Mouse (Mus musculus): ENCODE results near the gene Naa25. TPM values are rescaled to one million over a fixed set of nuclear protein-coding genes. Genes with fewer than 3 reads are reported as not detected.
A peak's percentile ranks its signal among the peaks of the same experiment; 100 is the strongest.

Naa25 gene
- total RNA-seq, 1 experiment: 92.3 TPM

DNA sequence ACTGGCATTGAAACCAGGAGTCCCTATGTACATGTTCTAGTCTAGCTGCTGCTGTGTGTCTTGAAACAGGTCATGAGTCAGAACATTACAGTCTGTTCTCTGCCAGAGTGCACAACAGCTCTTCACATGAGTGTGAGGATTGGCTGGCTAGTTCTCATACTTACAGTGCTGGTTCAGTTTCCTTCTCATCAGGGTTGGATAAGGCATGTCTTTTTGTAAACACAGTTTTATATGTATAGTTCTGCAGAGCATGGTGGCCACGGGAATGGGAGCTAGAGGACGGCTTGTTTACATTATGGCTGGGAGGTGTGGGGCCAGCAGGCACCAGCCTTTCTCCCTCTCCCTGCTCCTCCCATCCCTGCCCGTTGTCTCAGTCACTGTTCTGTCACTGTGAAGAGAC is 71.8 kb downstream of the Naa25 start:
- Histone ChIP-seq H3K4me1 (ENCODE audit: control insufficient read depth in 2 of 2, insufficient read depth in 2 of 2, low read length in 2 of 2, poor library complexity in 1 of 2) (peaks cover 0 to 3% of the 10 kb centered on the region in 2 experiments; a peak in 1 of 4 replicates), H3K4me3 (ENCODE audit: insufficient read depth in 1 of 2, low read depth in 1 of 2, low read length in 2 of 2, poor library complexity in 1 of 2, severe bottlenecking in 1 of 2) (no peak overlapping the region), H3K36me3 (ENCODE audit: control insufficient read depth, insufficient read depth, low read length, poor library complexity, severe bottlenecking) (no peaks in the 10 kb centered on the region), H3K9me3 (ENCODE audit: control insufficient read depth, insufficient read depth, low read depth, low read length) (no peaks in the 10 kb centered on the region), H3K27ac (ENCODE audit: insufficient read depth, low read depth, low read length, poor library complexity, severe bottlenecking) (no peak overlapping the region), H3K9ac (ENCODE audit: insufficient read depth, low read depth, low read length, poor library complexity, severe bottlenecking) (no peak overlapping the region)
- in situ Hi-C loops (cut with MboI; ENCODE audit: low sequenced_read_pairs in 2 of 2, unreplicated experiment in 2 of 2): no loop called here
- no peak for DNase-seq (ENCODE audit: low read depth, low spot score)
- TF ChIP-seq ZC3H11A (IDR thresholded peaks at IDR 0.05; ENCODE audit: borderline replicate concordance, low read depth, low read length) (no peak), MAFK (IDR thresholded peaks at IDR 0.05; ENCODE audit: insufficient read depth, low read depth, low read length) (no peak), ZNF384 (IDR thresholded peaks at IDR 0.05; ENCODE audit: low read depth, low read length) (no peak), CHD2 (IDR thresholded peaks at IDR 0.05; ENCODE audit: low read depth, low read length) (no peak), HCFC1 (IDR thresholded peaks at IDR 0.05; ENCODE audit: borderline replicate concordance, insufficient read depth, low read length) (no peak)

DNA sequence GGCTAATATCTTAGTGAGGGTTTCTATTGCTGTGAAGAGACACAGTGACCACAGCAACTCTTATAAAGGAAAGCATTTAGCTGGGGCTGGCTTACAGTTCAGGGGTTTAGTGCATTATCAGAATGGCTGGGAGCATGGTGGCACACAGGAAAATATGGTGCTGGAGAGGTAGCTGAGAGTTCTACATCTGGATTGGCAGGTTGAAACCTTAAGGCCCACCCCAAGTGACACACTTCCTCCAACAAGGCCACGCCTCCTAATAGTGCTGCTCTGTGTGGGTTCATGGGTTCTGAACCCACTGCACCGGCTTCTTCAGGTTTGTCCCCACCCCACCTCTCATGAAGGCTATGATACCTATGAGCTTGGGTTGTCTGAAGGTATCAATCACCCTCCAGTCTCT is 74.7 kb downstream of the Naa25 start:
- H3K9me3 ChIP-seq (ENCODE audit: control insufficient read depth, insufficient read depth, low read depth, low read length): no peaks in the 10 kb centered on the region
- H3K36me3 ChIP-seq (ENCODE audit: control insufficient read depth, insufficient read depth, low read length, poor library complexity, severe bottlenecking): no peaks in the 10 kb centered on the region
- no peak for DNase-seq (ENCODE audit: low read depth, low spot score)
- no peak overlapping the region for H3K27ac ChIP-seq (ENCODE audit: insufficient read depth, low read depth, low read length, poor library complexity, severe bottlenecking)
- H3K4me1 ChIP-seq (ENCODE audit: control insufficient read depth in 2 of 2, insufficient read depth in 2 of 2, low read length in 2 of 2, poor library complexity in 1 of 2): peaks cover 0 to 3% of the 10 kb centered on the region in 2 experiments; a peak in 1 of 4 replicates
- H3K4me3 ChIP-seq (ENCODE audit: insufficient read depth in 1 of 2, low read depth in 1 of 2, low read length in 2 of 2, poor library complexity in 1 of 2, severe bottlenecking in 1 of 2): peak overlapping the region; percentile 58 to 85
- in situ Hi-C loops (cut with MboI; ENCODE audit: low sequenced_read_pairs in 2 of 2, unreplicated experiment in 2 of 2): no loop called here
- H3K9ac ChIP-seq (ENCODE audit: insufficient read depth, low read depth, low read length, poor library complexity, severe bottlenecking): peak overlapping the region; percentile 63
- TF ChIP-seq ZNF384 (IDR thresholded peaks at IDR 0.05; ENCODE audit: low read depth, low read length) (no peak), HCFC1 (IDR thresholded peaks at IDR 0.05; ENCODE audit: borderline replicate concordance, insufficient read depth, low read length) (no peak), CHD2 (IDR thresholded peaks at IDR 0.05; ENCODE audit: low read depth, low read length) (no peak), MAFK (IDR thresholded peaks at IDR 0.05; ENCODE audit: insufficient read depth, low read depth, low read length) (no peak), ZC3H11A (IDR thresholded peaks at IDR 0.05; ENCODE audit: borderline replicate concordance, low read depth, low read length) (no peak)

DNA sequence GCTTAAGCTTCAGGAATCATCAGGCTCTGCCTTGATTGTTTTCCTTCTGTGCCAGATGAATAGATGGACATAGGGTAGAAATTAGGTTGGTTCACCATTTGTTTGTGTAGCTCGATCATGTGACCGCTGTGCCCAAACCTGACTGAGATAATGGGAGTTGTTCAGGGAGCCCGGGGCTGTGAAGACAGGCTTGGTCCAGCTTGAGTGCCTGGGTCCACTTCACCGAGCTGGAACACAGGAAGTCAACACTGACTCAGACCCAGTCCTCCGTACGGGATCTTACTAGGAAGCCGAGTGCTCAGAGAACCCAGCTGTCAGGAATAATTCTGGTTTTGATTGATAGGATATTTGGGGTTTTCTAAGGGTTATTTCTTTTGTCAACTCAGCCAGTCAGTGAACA is 76.9 kb downstream of the Naa25 start:
- Histone ChIP-seq H3K27ac (ENCODE audit: insufficient read depth, low read depth, low read length, poor library complexity, severe bottlenecking) (no peak overlapping the region), H3K36me3 (ENCODE audit: control insufficient read depth, insufficient read depth, low read length, poor library complexity, severe bottlenecking) (no peaks in the 10 kb centered on the region), H3K9ac (ENCODE audit: insufficient read depth, low read depth, low read length, poor library complexity, severe bottlenecking) (no peak overlapping the region), H3K9me3 (ENCODE audit: control insufficient read depth, insufficient read depth, low read depth, low read length) (no peaks in the 10 kb centered on the region), H3K4me3 (ENCODE audit: insufficient read depth in 1 of 2, low read depth in 1 of 2, low read length in 2 of 2, poor library complexity in 1 of 2, severe bottlenecking in 1 of 2) (no peak overlapping the region), H3K4me1 (ENCODE audit: control insufficient read depth in 2 of 2, insufficient read depth in 2 of 2, low read length in 2 of 2, poor library complexity in 1 of 2) (peaks cover 0 to 3% of the 10 kb centered on the region in 2 experiments; a peak in 1 of 4 replicates)
- in situ Hi-C loops (cut with MboI; ENCODE audit: low sequenced_read_pairs in 2 of 2, unreplicated experiment in 2 of 2): no loop called here
- no peak for TF ChIP-seq CHD2 (IDR thresholded peaks at IDR 0.05; ENCODE audit: low read depth, low read length)
- no peak for TF ChIP-seq ZNF384 (IDR thresholded peaks at IDR 0.05; ENCODE audit: low read depth, low read length)
- TF ChIP-seq MAFK (IDR thresholded peaks at IDR 0.05; ENCODE audit: insufficient read depth, low read depth, low read length): no peak
- no peak for TF ChIP-seq ZC3H11A (IDR thresholded peaks at IDR 0.05; ENCODE audit: borderline replicate concordance, low read depth, low read length)
- no peak for TF ChIP-seq HCFC1 (IDR thresholded peaks at IDR 0.05; ENCODE audit: borderline replicate concordance, insufficient read depth, low read length)
- DNase-seq (ENCODE audit: low read depth, low spot score): no peak

DNA sequence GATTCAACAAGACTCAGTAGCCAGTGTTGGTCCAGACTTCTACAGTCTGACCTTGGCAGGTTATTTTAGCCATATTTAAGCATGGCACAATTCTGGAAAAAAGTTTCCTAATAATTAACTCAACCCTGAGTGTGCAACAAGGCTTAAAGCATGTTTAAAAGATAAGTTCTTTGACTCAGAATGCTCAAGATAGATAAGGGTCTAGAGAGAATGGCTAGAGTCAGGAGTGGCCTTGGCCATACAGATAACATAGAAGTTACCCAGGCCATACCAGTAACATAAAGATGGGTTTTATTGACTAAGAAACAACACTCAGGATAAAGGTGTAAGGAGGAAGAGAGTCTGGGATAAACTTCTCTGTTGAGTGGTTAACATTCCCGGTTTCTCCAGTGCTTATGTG is 78.3 kb downstream of the Naa25 start:
- in situ Hi-C loops (cut with MboI; ENCODE audit: low sequenced_read_pairs in 2 of 2, unreplicated experiment in 2 of 2): no loop called here
- no peak overlapping the region for H3K4me3 ChIP-seq (ENCODE audit: insufficient read depth in 1 of 2, low read depth in 1 of 2, low read length in 2 of 2, poor library complexity in 1 of 2, severe bottlenecking in 1 of 2)
- no peaks in the 10 kb centered on the region for H3K36me3 ChIP-seq (ENCODE audit: control insufficient read depth, insufficient read depth, low read length, poor library complexity, severe bottlenecking)
- H3K27ac ChIP-seq (ENCODE audit: insufficient read depth, low read depth, low read length, poor library complexity, severe bottlenecking): no peak overlapping the region
- H3K4me1 ChIP-seq (ENCODE audit: control insufficient read depth in 2 of 2, insufficient read depth in 2 of 2, low read length in 2 of 2, poor library complexity in 1 of 2): peaks cover 0 to 3% of the 10 kb centered on the region in 2 experiments; a peak in 1 of 4 replicates
- no peak for TF ChIP-seq HCFC1 (IDR thresholded peaks at IDR 0.05; ENCODE audit: borderline replicate concordance, insufficient read depth, low read length)
- no peak for TF ChIP-seq CHD2 (IDR thresholded peaks at IDR 0.05; ENCODE audit: low read depth, low read length)
- TF ChIP-seq ZC3H11A (IDR thresholded peaks at IDR 0.05; ENCODE audit: borderline replicate concordance, low read depth, low read length): no peak
- no peak for TF ChIP-seq ZNF384 (IDR thresholded peaks at IDR 0.05; ENCODE audit: low read depth, low read length)
- TF ChIP-seq MAFK (IDR thresholded peaks at IDR 0.05; ENCODE audit: insufficient read depth, low read depth, low read length): no peak
- no peaks in the 10 kb centered on the region for H3K9me3 ChIP-seq (ENCODE audit: control insufficient read depth, insufficient read depth, low read depth, low read length)
- H3K9ac ChIP-seq (ENCODE audit: insufficient read depth, low read depth, low read length, poor library complexity, severe bottlenecking): no peak overlapping the region
- no peak for DNase-seq (ENCODE audit: low read depth, low spot score)

DNA sequence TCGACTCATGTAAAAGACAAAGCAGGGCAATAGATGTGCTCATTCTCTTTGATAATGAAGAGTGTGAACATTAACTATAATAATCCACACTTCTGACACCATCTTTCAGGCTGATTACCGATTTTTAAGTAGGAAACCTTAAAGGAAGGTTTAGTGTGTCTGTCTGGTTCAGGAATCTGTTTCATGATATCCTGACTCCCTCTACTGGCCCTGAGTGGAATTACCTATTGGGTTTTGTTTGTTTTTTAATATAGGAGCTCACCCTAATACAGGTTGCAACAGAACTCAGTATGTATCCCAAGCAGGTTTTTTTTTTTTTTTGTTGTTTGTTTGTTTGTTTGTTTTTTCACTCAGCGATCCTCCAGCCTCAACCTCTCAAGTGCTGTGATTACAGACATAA is 79.9 kb downstream of the Naa25 start:
- no peaks in the 10 kb centered on the region for H3K9me3 ChIP-seq (ENCODE audit: control insufficient read depth, insufficient read depth, low read depth, low read length)
- in situ Hi-C loops (cut with MboI; ENCODE audit: low sequenced_read_pairs in 2 of 2, unreplicated experiment in 2 of 2): no loop called here
- no peak overlapping the region for H3K4me3 ChIP-seq (ENCODE audit: insufficient read depth in 1 of 2, low read depth in 1 of 2, low read length in 2 of 2, poor library complexity in 1 of 2, severe bottlenecking in 1 of 2)
- peaks cover 0 to 3% of the 10 kb centered on the region in 2 experiments; a peak in 1 of 4 replicates for H3K4me1 ChIP-seq (ENCODE audit: control insufficient read depth in 2 of 2, insufficient read depth in 2 of 2, low read length in 2 of 2, poor library complexity in 1 of 2)
- no peaks in the 10 kb centered on the region for H3K36me3 ChIP-seq (ENCODE audit: control insufficient read depth, insufficient read depth, low read length, poor library complexity, severe bottlenecking)
- no peak overlapping the region for H3K9ac ChIP-seq (ENCODE audit: insufficient read depth, low read depth, low read length, poor library complexity, severe bottlenecking)
- TF ChIP-seq ZC3H11A (IDR thresholded peaks at IDR 0.05; ENCODE audit: borderline replicate concordance, low read depth, low read length) (peak; percentile 88; the same call in 1 of the 2 replicates), ZNF384 (IDR thresholded peaks at IDR 0.05; ENCODE audit: low read depth, low read length) (no peak)
- peak; percentile 58 for DNase-seq (ENCODE audit: low read depth, low spot score)
- no peak overlapping the region for H3K27ac ChIP-seq (ENCODE audit: insufficient read depth, low read depth, low read length, poor library complexity, severe bottlenecking)
